Mouse (Mus musculus) G1E (cell line): ENCODE data around the gene Kremen1.

Source experiments
- CTCF ChIP-seq: IDR thresholded peaks from 2 replicates; pipeline ENCODE4 v1.5.1; 2012; ENCODE audit warnings: low read depth, low read length, inconsistent platforms, mixed read lengths
- TAL1 ChIP-seq: conservative IDR thresholded peaks from 2 replicates; pipeline ENCODE4 v1.6.1; 2012; ENCODE audit warnings: low read depth, low read length, inconsistent platforms, mixed read lengths

DNA sequence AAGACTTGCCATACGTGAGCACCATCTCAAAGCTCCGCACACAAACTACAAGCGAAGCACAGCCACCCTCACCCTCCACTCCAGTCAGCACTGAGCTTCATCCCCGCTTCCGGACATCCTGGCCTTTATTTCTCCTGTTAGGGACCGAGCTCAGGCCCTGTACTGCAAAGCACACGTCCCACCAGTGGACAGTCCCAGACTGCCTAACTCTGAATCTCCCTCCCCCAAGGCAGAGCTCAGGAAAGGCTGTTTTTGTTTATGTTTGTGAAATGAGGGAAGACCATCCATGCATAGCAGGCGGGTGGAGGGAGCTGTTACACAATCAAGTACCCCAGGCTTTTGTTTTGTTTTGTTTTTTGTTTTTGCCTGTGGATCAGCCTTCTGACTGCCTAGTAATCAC is 8.6 kb downstream of the Kremen1 start:
- no peak for TF ChIP-seq CTCF
- no peak for TF ChIP-seq TAL1
